Mouse (Mus musculus): ENCODE results near the gene Ticam1.

DNA sequence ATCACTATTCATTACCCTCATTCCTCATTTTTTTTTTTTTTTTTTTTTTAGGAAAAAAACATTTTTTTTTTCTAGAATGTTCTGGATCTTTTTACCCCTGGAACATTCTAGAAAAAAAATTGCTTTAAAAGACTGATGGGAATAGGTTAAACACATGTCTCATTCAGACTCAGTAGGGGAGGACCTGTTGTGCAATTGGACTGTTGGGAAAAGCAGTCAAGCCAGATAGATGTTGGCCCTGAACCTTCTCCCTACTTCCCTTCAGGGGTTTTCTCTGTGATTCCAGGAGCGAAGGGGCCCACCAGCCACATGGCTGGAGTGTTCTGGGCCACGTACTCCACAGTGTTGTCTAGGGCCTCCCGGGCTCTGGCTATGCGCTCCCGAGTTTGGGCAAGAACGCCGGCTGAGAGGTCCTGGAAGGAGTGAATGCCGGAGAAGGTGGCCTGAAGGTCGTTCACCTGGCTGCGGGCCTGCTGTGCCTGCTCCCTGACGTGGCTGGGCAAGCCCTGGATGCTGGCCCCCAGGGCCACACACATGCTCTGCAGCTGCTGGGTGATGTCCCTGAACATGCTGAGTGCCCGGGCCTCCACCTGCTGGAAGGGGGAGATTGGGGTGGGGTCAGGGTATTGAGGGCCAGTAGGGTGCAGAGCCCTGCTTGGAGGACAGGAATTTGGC is 3.0 kb upstream of the Ticam1 start:
- TF ChIP-seq HCFC1 (IDR thresholded peaks at IDR 0.05; ENCODE audit: borderline replicate concordance, insufficient read depth, low read length) = no peak
- no peak for TF ChIP-seq MAFK (IDR thresholded peaks at IDR 0.05; ENCODE audit: insufficient read depth, low read depth, low read length)

All from ES-E14 (cell line).